Mouse (Mus musculus): ENCODE measurements around the gene Klhl40. TPM values are rescaled to one million over a fixed set of nuclear protein-coding genes. Genes with fewer than 3 reads are reported as not detected.

Klhl40 gene
- total and polyA plus RNA-seq, 3 experiments, result not detected

DNA sequence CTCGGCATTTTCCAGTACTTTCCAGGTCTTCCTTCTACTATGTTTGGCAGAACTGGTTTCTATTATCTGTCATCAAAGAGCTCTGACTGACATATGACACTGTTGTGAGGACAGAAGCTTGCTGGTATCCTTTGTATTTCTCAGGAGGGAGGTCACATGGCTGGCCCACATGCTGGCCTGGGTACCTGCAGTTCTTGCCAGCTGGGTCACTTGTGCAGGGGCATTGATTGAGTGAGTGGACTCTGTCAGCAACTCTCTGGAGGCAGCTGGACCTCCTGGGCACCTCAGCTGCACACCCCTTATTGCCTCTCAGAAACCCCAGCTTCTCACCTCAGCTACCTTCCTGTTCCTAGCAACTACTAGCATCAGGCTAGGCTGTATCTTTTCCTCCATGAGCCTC lies 30.1 kb downstream of the Klhl40 start:
- H3K27me3 ChIP-seq (ENCODE audit: insufficient read depth, low read length), result no peaks in the 10 kb centered on the region; the same call in 1 of the 2 replicates
- no peaks in the 10 kb centered on the region for H3K9me3 ChIP-seq (replicated peaks)
- no peak for DNase-seq (ENCODE audit: low spot score)
- no peaks in the 10 kb centered on the region for H3K4me1 ChIP-seq (ENCODE audit: insufficient read depth, low read depth, low read length)
- TF ChIP-seq CTCF (IDR thresholded peaks at IDR 0.05; ENCODE audit: low read depth, low read length), result no peak
- TF ChIP-seq TAL1 (conservative IDR thresholded peaks at IDR 0.05; ENCODE audit: low read depth, low read length), result no peak
- TF ChIP-seq GATA1 (IDR thresholded peaks at IDR 0.05; ENCODE audit: borderline replicate concordance, low read length), result no peak
- no peak for TF ChIP-seq POLR2AphosphoS5 (IDR thresholded peaks at IDR 0.05; ENCODE audit: insufficient replicate concordance, low read depth, low read length)
- TF ChIP-seq GATA2 (IDR thresholded peaks at IDR 0.05; ENCODE audit: borderline replicate concordance, low read depth, low read length), result no peak
- H3K4me3 ChIP-seq (ENCODE audit: low read depth, low read length), result no peak overlapping the region
- ATAC-seq (ENCODE audit: extremely low read depth, insufficient number of reproducible peaks, low FRiP score, poor library complexity, severe bottlenecking), result no peak
- no peaks in the 10 kb centered on the region for H3K36me3 ChIP-seq (replicated peaks)

DNA sequence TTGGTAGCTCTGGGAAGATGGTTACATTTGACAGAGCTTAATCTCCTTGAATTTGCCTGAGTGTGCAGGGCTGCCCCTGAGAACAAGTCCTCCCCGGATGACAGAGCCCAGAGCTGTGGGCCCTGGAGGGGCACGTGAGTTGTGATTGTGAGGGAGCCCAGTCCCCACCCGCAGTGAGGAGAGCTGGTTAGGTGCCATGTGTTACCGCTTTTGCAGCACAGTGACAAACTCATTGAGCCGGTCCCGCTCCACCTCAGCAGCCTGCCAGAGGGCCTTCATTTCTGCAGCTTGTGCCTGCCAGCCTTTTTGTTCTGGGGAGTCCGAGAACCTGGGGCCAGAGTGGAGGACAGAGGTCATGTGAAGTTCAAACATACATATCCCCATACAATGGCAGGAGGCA lies 30.5 kb downstream of the Klhl40 start:
- Histone ChIP-seq H3K4me3 (ENCODE audit: low read depth, low read length) (no peak overlapping the region), H3K27me3 (ENCODE audit: insufficient read depth, low read length) (peaks cover under 1% of the 10 kb centered on the region; the same call in 1 of the 2 replicates), H3K4me1 (ENCODE audit: insufficient read depth, low read depth, low read length) (no peaks in the 10 kb centered on the region), H3K9me3 (replicated peaks) (no peaks in the 10 kb centered on the region), H3K36me3 (replicated peaks) (no peaks in the 10 kb centered on the region)
- no peak for ATAC-seq (ENCODE audit: extremely low read depth, insufficient number of reproducible peaks, low FRiP score, poor library complexity, severe bottlenecking)
- TF ChIP-seq GATA2 (IDR thresholded peaks at IDR 0.05; ENCODE audit: borderline replicate concordance, low read depth, low read length) (no peak), CTCF (IDR thresholded peaks at IDR 0.05; ENCODE audit: low read depth, low read length) (no peak), GATA1 (IDR thresholded peaks at IDR 0.05; ENCODE audit: borderline replicate concordance, low read length) (no peak), TAL1 (conservative IDR thresholded peaks at IDR 0.05; ENCODE audit: low read depth, low read length) (no peak), POLR2AphosphoS5 (IDR thresholded peaks at IDR 0.05; ENCODE audit: insufficient replicate concordance, low read depth, low read length) (no peak)
- no peak for DNase-seq (ENCODE audit: low spot score)

DNA sequence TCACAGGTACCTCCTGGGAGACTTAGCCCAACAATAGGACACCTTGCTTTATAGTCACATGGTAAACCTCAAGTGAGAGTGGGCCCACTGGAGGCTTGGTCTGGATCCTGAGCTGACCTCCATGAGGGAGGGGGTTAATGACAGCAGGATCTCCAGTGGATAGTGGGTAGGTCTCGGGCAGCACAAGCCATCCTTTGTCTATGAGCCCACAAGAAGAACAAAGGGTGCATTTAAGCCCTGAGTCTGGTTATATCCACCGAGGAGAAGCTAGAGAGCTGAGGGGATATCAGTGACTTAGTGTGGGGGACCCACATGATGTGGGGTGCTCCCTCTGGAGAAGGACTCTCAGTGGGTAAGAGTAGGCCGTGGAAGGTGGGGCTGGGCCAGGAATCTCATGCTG lies 31.1 kb downstream of the Klhl40 start:
- H3K9me3 ChIP-seq (replicated peaks), result no peaks in the 10 kb centered on the region
- DNase-seq (ENCODE audit: low spot score) (no peak), ATAC-seq (ENCODE audit: extremely low read depth, insufficient number of reproducible peaks, low FRiP score, poor library complexity, severe bottlenecking) (no peak)
- H3K4me1 ChIP-seq (ENCODE audit: insufficient read depth, low read depth, low read length), result no peaks in the 10 kb centered on the region
- no peak overlapping the region for H3K4me3 ChIP-seq (ENCODE audit: low read depth, low read length)
- peaks cover 5% of the 10 kb centered on the region; the same call in 1 of the 2 replicates for H3K27me3 ChIP-seq (ENCODE audit: insufficient read depth, low read length)
- TF ChIP-seq CTCF (IDR thresholded peaks at IDR 0.05; ENCODE audit: low read depth, low read length) (no peak), GATA2 (IDR thresholded peaks at IDR 0.05; ENCODE audit: borderline replicate concordance, low read depth, low read length) (no peak), POLR2AphosphoS5 (IDR thresholded peaks at IDR 0.05; ENCODE audit: insufficient replicate concordance, low read depth, low read length) (no peak), GATA1 (IDR thresholded peaks at IDR 0.05; ENCODE audit: borderline replicate concordance, low read length) (no peak), TAL1 (conservative IDR thresholded peaks at IDR 0.05; ENCODE audit: low read depth, low read length) (no peak)
- H3K36me3 ChIP-seq (replicated peaks), result no peaks in the 10 kb centered on the region

DNA sequence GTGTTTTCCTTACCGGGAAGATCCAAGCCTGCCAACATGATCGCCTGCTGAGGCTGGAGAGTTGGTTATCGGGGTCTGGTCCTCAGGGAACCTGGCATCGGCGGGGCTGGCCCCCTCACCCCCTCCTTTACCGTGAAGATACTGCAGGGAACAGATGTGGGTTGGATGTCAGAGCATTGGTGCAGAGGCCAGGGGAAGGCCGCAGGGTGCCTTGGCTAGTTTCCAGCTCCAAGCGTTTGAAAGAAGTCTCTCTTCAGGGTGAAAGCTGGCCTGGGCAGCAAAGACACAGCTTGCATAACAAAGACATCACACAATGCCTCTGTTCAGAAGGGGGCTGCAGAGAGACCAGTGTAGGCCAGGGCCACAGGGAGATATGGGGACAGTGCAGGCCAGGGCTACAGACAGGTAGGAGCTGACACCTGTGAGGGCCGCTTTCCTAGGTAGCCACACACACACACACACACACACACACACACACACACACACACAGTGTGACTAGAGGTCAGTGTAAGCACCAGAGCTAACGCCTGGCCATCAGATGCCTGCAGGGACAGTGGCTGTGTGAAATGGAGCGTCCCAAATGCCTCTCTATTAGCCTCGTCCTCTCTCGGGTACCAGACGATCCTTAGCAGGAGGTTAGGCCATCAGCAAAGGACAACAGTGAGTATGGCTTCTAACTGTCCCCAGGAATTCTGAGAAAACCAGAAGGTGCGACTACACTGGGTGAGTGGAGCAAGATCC lies 32.8 kb downstream of the Klhl40 start:
- H3K4me1 ChIP-seq (ENCODE audit: insufficient read depth, low read depth, low read length), result no peaks in the 10 kb centered on the region
- no peak overlapping the region for H3K4me3 ChIP-seq (ENCODE audit: low read depth, low read length)
- peaks cover 7% of the 10 kb centered on the region; the same call in 1 of the 2 replicates for H3K27me3 ChIP-seq (ENCODE audit: insufficient read depth, low read length)
- DNase-seq (ENCODE audit: low spot score) (no peak), ATAC-seq (ENCODE audit: extremely low read depth, insufficient number of reproducible peaks, low FRiP score, poor library complexity, severe bottlenecking) (no peak)
- H3K9me3 ChIP-seq (replicated peaks), result no peaks in the 10 kb centered on the region
- H3K36me3 ChIP-seq (replicated peaks), result no peaks in the 10 kb centered on the region
- TF ChIP-seq GATA1 (IDR thresholded peaks at IDR 0.05; ENCODE audit: borderline replicate concordance, low read length) (no peak), TAL1 (conservative IDR thresholded peaks at IDR 0.05; ENCODE audit: low read depth, low read length) (no peak), POLR2AphosphoS5 (IDR thresholded peaks at IDR 0.05; ENCODE audit: insufficient replicate concordance, low read depth, low read length) (no peak), CTCF (IDR thresholded peaks at IDR 0.05; ENCODE audit: low read depth, low read length) (no peak), GATA2 (IDR thresholded peaks at IDR 0.05; ENCODE audit: borderline replicate concordance, low read depth, low read length) (no peak)

DNA sequence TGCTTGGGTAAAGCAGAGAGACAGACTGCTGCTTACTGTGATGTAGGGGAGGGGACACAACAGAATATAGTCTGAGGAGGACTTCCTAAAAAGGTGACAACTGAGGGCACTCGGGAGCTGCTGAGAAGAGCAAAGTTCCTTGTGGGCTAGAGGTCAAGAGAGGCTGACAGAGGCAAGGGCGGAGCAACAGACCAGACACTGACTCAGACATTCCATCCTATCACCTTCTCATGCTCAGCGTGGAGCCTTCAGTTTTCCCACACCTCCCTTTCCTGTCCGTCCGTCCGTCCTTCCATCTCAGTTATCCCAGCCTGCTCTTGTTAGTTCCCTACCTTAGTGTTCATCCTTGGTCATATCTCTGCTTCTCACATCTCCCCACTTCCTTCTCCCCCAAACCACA lies 37.8 kb downstream of the Klhl40 start:
- Histone ChIP-seq H3K9me3 (replicated peaks) (no peaks in the 10 kb centered on the region), H3K27me3 (ENCODE audit: insufficient read depth, low read length) (peaks cover 19% of the 10 kb centered on the region), H3K36me3 (replicated peaks) (no peaks in the 10 kb centered on the region), H3K4me1 (ENCODE audit: insufficient read depth, low read depth, low read length) (no peaks in the 10 kb centered on the region), H3K4me3 (ENCODE audit: low read depth, low read length) (no peak overlapping the region)
- no peak for DNase-seq (ENCODE audit: low spot score)
- TF ChIP-seq POLR2AphosphoS5 (IDR thresholded peaks at IDR 0.05; ENCODE audit: insufficient replicate concordance, low read depth, low read length) (no peak), GATA2 (IDR thresholded peaks at IDR 0.05; ENCODE audit: borderline replicate concordance, low read depth, low read length) (no peak), TAL1 (conservative IDR thresholded peaks at IDR 0.05; ENCODE audit: low read depth, low read length) (no peak), GATA1 (IDR thresholded peaks at IDR 0.05; ENCODE audit: borderline replicate concordance, low read length) (no peak), CTCF (IDR thresholded peaks at IDR 0.05; ENCODE audit: low read depth, low read length) (no peak)
- no peak for ATAC-seq (ENCODE audit: extremely low read depth, insufficient number of reproducible peaks, low FRiP score, poor library complexity, severe bottlenecking)

DNA sequence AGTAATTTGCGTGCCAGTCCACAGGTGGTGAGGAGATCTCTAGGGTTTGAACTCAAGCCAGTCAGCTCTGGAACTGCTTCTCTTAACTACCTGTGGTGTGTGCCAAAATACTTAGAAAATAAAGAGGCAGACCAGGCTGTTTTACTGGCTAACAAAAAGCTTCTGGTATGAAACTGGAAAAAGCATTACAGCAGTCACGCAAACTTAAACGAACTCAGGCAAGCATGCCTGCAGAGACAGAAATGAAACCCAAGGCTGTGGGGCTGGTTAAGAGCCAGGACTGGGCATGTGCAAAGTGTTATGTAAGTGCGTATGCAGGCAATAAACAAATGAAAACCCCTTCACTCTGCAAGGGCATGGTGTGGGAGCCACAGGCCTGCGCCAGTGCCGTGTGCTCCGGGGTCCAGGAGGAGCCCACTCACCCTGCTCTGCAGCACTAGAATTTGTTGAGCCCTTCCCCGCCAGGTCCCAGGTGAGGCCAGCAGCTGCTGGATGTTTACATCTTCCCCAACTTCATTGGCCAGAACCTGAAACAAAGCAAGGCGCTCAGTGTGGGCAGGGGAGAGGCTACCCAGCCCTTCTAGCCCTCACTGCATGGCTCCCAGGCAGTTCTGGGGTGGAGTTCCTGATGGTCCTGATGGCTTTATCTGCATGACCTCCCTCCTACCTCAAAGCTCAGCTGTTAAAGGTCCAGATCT lies 41.8 kb downstream of the Klhl40 start:
- peaks cover 23% of the 10 kb centered on the region for H3K27me3 ChIP-seq (ENCODE audit: insufficient read depth, low read length)
- H3K4me3 ChIP-seq (ENCODE audit: low read depth, low read length), result no peak overlapping the region
- no peaks in the 10 kb centered on the region for H3K9me3 ChIP-seq (replicated peaks)
- no peaks in the 10 kb centered on the region for H3K36me3 ChIP-seq (replicated peaks)
- no peak for ATAC-seq (ENCODE audit: extremely low read depth, insufficient number of reproducible peaks, low FRiP score, poor library complexity, severe bottlenecking)
- H3K4me1 ChIP-seq (ENCODE audit: insufficient read depth, low read depth, low read length), result no peaks in the 10 kb centered on the region
- no peak for TF ChIP-seq GATA2 (IDR thresholded peaks at IDR 0.05; ENCODE audit: borderline replicate concordance, low read depth, low read length)
- TF ChIP-seq TAL1 (conservative IDR thresholded peaks at IDR 0.05; ENCODE audit: low read depth, low read length), result no peak
- no peak for TF ChIP-seq POLR2AphosphoS5 (IDR thresholded peaks at IDR 0.05; ENCODE audit: insufficient replicate concordance, low read depth, low read length)
- TF ChIP-seq CTCF (IDR thresholded peaks at IDR 0.05; ENCODE audit: low read depth, low read length), result no peak
- no peak for TF ChIP-seq GATA1 (IDR thresholded peaks at IDR 0.05; ENCODE audit: borderline replicate concordance, low read length)
- DNase-seq (ENCODE audit: low spot score), result no peak

Measured in G1E (cell line).